Mouse (Mus musculus): ENCODE results near the gene Defb22.

Gene Defb22

GRCm38 (mm10) chr2:152438963-152439362 lies 51.0 kb downstream of the Defb22 start:
- DNase-seq, result peak; percentile 74

GRCm38 (mm10) chr2:152436983-152437860 lies 52.7 kb downstream of the Defb22 start:
- peak; percentile 96 for DNase-seq

- DNase-seq, result peak; percentile 96
Observed at GRCm38 (mm10) chr2:152436405-152436901, 53.5 kb downstream of the Defb22 start.

Data from heart, adult 11 months (tissue).